Mouse (Mus musculus) heart, embryonic 10.5 days (tissue): ENCODE data around the gene Adgrb3. TPM values are rescaled to one million over a fixed set of nuclear protein-coding genes. Genes with fewer than 3 reads are reported as not detected.

ENCODE experiments used
- DNase-seq: peaks from one replicate; pipeline ENCODE4 v3.0.0-alpha.2; 2017; ENCODE audit warnings: low spot score
- H3K27ac ChIP-seq: fragments of 300-500 bp; sonication (generic); 2 replicates; pipeline ENCODE4 v1.5.1; 2016; ENCODE audit warnings: mild to moderate bottlenecking
- H3K27me3 ChIP-seq: fragments of 300-500 bp; sonication (generic); 2 replicates; pipeline ENCODE4 v1.6.1; 2016; ENCODE audit warnings: mild to moderate bottlenecking; ENCODE audit not compliant: poor library complexity, insufficient read depth, severe bottlenecking
- H3K36me3 ChIP-seq: fragments of 300-500 bp; sonication (generic); 2 replicates; pipeline ENCODE4 v1.6.1; 2016; ENCODE audit warnings: mild to moderate bottlenecking, moderate library complexity
- H3K4me1 ChIP-seq: fragments of 300-500 bp; sonication (generic); 2 replicates; pipeline ENCODE4 v1.6.1; 2016; ENCODE audit warnings: mild to moderate bottlenecking
- H3K4me3 ChIP-seq: fragments of 300-500 bp; sonication (generic); 2 replicates; pipeline ENCODE4 v1.5.1; 2016; ENCODE audit warnings: mild to moderate bottlenecking, moderate library complexity
- H3K9me3 ChIP-seq: fragments of 300-500 bp; sonication (generic); 2 replicates; pipeline ENCODE4 v1.6.1; 2016; ENCODE audit warnings: mild to moderate bottlenecking, moderate library complexity
- WGBS: fragments of 180-500 bp; shearing (Covaris S2); methylation state at CpG from one replicate; pipeline ENCODE4 v1.1.7; 2016; 5-methylcytosine and 5-hydroxymethylcytosine counted together
- polyA plus RNA-seq: library from polyadenylated mRNA; unstranded; fragments of >200 nt; fragmentation: Nextera tagmentation; extraction: Ambion mirVana; gene quantifications from 2 replicates; pipeline ENCODE4 v1.2.1, GENCODE M21; 2016

Gene Adgrb3
- polyA plus RNA-seq, 1 experiment from 2014 or later = 0.43 TPM

GRCm38 (mm10) chr1:25823961-25824360 is 5.5 kb downstream of the Adgrb3 start:
- H3K4me3 ChIP-seq = no peak overlapping the region
- 72% methylated on average over 10 of the region's 10 CpGs for WGBS
- no peak overlapping the region for H3K27ac ChIP-seq
- no peaks in the 10 kb centered on the region for H3K4me1 ChIP-seq
- no peaks in the 10 kb centered on the region for H3K36me3 ChIP-seq
- peaks cover 6% of the 10 kb centered on the region; the same call in 1 of the 2 replicates for H3K27me3 ChIP-seq
- DNase-seq = no peak
- H3K9me3 ChIP-seq = no peaks in the 10 kb centered on the region

GRCm38 (mm10) chr1:25815491-25815890 is 14.0 kb downstream of the Adgrb3 start:
- Histone ChIP-seq H3K4me1 (no peaks in the 10 kb centered on the region), H3K9me3 (no peaks in the 10 kb centered on the region), H3K27me3 (no peaks in the 10 kb centered on the region), H3K36me3 (no peaks in the 10 kb centered on the region), H3K4me3 (no peak overlapping the region), H3K27ac (no peak overlapping the region)
- no peak for DNase-seq
- 84% methylated on average over 1 of the region's 1 CpGs for WGBS

- no peaks in the 10 kb centered on the region for H3K4me1 ChIP-seq
- H3K27me3 ChIP-seq = no peaks in the 10 kb centered on the region
- no peaks in the 10 kb centered on the region for H3K36me3 ChIP-seq
- 65% methylated on average over 1 of the region's 1 CpGs for WGBS
- DNase-seq = no peak
- H3K9me3 ChIP-seq = no peaks in the 10 kb centered on the region
- H3K27ac ChIP-seq = no peak overlapping the region
- H3K4me3 ChIP-seq = no peak overlapping the region
Measured at GRCm38 (mm10) chr1:25778784-25779183, 50.7 kb downstream of the Adgrb3 start.

GRCm38 (mm10) chr1:25777459-25777858 is 52.0 kb downstream of the Adgrb3 start:
- DNase-seq = no peak
- WGBS = 81% methylated on average over 4 of the region's 4 CpGs
- no peaks in the 10 kb centered on the region for H3K27me3 ChIP-seq
- no peaks in the 10 kb centered on the region for H3K36me3 ChIP-seq
- no peak overlapping the region for H3K27ac ChIP-seq
- no peaks in the 10 kb centered on the region for H3K4me1 ChIP-seq
- no peak overlapping the region for H3K4me3 ChIP-seq
- no peaks in the 10 kb centered on the region for H3K9me3 ChIP-seq

- H3K4me1 ChIP-seq = no peaks in the 10 kb centered on the region
- H3K27ac ChIP-seq = no peak overlapping the region
- no peak for DNase-seq
- H3K27me3 ChIP-seq = no peaks in the 10 kb centered on the region
- no peak overlapping the region for H3K4me3 ChIP-seq
- no peaks in the 10 kb centered on the region for H3K9me3 ChIP-seq
- no peaks in the 10 kb centered on the region for H3K36me3 ChIP-seq
- WGBS = 83% methylated on average over 3 of the region's 3 CpGs
Measured at GRCm38 (mm10) chr1:25775440-25776130, 53.9 kb downstream of the Adgrb3 start.

GRCm38 (mm10) chr1:25768958-25769357 is 60.5 kb downstream of the Adgrb3 start:
- WGBS = 76% methylated on average over 2 of the region's 2 CpGs
- Histone ChIP-seq H3K27me3 (no peaks in the 10 kb centered on the region), H3K4me3 (no peak overlapping the region)

GRCm38 (mm10) chr1:25755265-25755664 is 74.2 kb downstream of the Adgrb3 start:
- no peak overlapping the region for H3K27ac ChIP-seq

More at GRCm38 (mm10) chr1:25768958-25769357, 60.5 kb downstream of the Adgrb3 start:
- no peak for DNase-seq
- H3K27ac ChIP-seq = no peak overlapping the region
- H3K9me3 ChIP-seq = no peaks in the 10 kb centered on the region
- H3K4me1 ChIP-seq = no peaks in the 10 kb centered on the region
- no peaks in the 10 kb centered on the region for H3K36me3 ChIP-seq

GRCm38 (mm10) chr1:25754528-25754927 is 75.0 kb downstream of the Adgrb3 start:
- Histone ChIP-seq H3K4me3 (no peak overlapping the region), H3K9me3 (no peaks in the 10 kb centered on the region), H3K27me3 (no peaks in the 10 kb centered on the region), H3K36me3 (no peaks in the 10 kb centered on the region), H3K27ac (no peak overlapping the region), H3K4me1 (no peaks in the 10 kb centered on the region)
- DNase-seq = no peak
- WGBS = 84% methylated on average over 4 of the region's 4 CpGs

More at GRCm38 (mm10) chr1:25755265-25755664, 74.2 kb downstream of the Adgrb3 start:
- no peaks in the 10 kb centered on the region for H3K4me1 ChIP-seq
- DNase-seq = no peak
- no peaks in the 10 kb centered on the region for H3K27me3 ChIP-seq
- H3K9me3 ChIP-seq = no peaks in the 10 kb centered on the region
- no peaks in the 10 kb centered on the region for H3K36me3 ChIP-seq
- no peak overlapping the region for H3K4me3 ChIP-seq

- Histone ChIP-seq H3K4me1 (no peaks in the 10 kb centered on the region), H3K27ac (no peak overlapping the region), H3K36me3 (no peaks in the 10 kb centered on the region), H3K9me3 (no peaks in the 10 kb centered on the region), H3K27me3 (no peaks in the 10 kb centered on the region), H3K4me3 (no peak overlapping the region)
- DNase-seq = no peak
- WGBS = 90% methylated on average over 4 of the region's 4 CpGs
Measured at GRCm38 (mm10) chr1:25745575-25745974, 83.9 kb downstream of the Adgrb3 start.

- 74% methylated on average over 6 of the region's 6 CpGs for WGBS
- Histone ChIP-seq H3K27ac (no peak overlapping the region), H3K9me3 (no peaks in the 10 kb centered on the region), H3K27me3 (no peaks in the 10 kb centered on the region), H3K4me1 (no peaks in the 10 kb centered on the region), H3K36me3 (no peaks in the 10 kb centered on the region), H3K4me3 (no peak overlapping the region)
- DNase-seq = no peak
Measured at GRCm38 (mm10) chr1:25744736-25745135, 84.8 kb downstream of the Adgrb3 start.

- Histone ChIP-seq H3K4me1 (no peaks in the 10 kb centered on the region), H3K4me3 (no peak overlapping the region), H3K36me3 (no peaks in the 10 kb centered on the region), H3K9me3 (no peaks in the 10 kb centered on the region), H3K27me3 (no peaks in the 10 kb centered on the region), H3K27ac (no peak overlapping the region)
- DNase-seq = no peak
- WGBS = 87% methylated on average over 5 of the region's 5 CpGs
Measured at GRCm38 (mm10) chr1:25729844-25730243, 99.7 kb downstream of the Adgrb3 start.

- Histone ChIP-seq H3K27me3 (no peaks in the 10 kb centered on the region), H3K4me1 (no peaks in the 10 kb centered on the region), H3K4me3 (no peak overlapping the region), H3K36me3 (no peaks in the 10 kb centered on the region), H3K27ac (no peak overlapping the region), H3K9me3 (no peaks in the 10 kb centered on the region)
- 50% methylated on average over 1 of the region's 1 CpGs for WGBS
- DNase-seq = no peak
Measured at GRCm38 (mm10) chr1:25711474-25711873, 118.0 kb downstream of the Adgrb3 start.

- WGBS = 84% methylated on average over 2 of the region's 2 CpGs
- Histone ChIP-seq H3K27ac (no peak overlapping the region), H3K36me3 (no peaks in the 10 kb centered on the region), H3K4me1 (no peaks in the 10 kb centered on the region), H3K9me3 (no peaks in the 10 kb centered on the region), H3K27me3 (no peaks in the 10 kb centered on the region), H3K4me3 (no peak overlapping the region)
- DNase-seq = no peak
Measured at GRCm38 (mm10) chr1:25706299-25706698, 123.2 kb downstream of the Adgrb3 start.

- WGBS = 80% methylated on average over 6 of the region's 6 CpGs
- H3K9me3 ChIP-seq = no peaks in the 10 kb centered on the region
- no peaks in the 10 kb centered on the region for H3K27me3 ChIP-seq
- H3K4me1 ChIP-seq = no peaks in the 10 kb centered on the region
- H3K36me3 ChIP-seq = no peaks in the 10 kb centered on the region
- DNase-seq = no peak
- H3K4me3 ChIP-seq = no peak overlapping the region
- no peak overlapping the region for H3K27ac ChIP-seq
Measured at GRCm38 (mm10) chr1:25698702-25699250, 130.7 kb downstream of the Adgrb3 start.
